Mouse (Mus musculus) hindbrain, embryonic 12.5 days (tissue): ENCODE measurements around the gene Hbb-bt. TPM values are rescaled to one million over a fixed set of nuclear protein-coding genes. Genes with fewer than 3 reads are reported as not detected.
"Not testable (repeated sequence)": the region's sequence is repeated elsewhere in the genome, so short reads cannot be mapped to it uniquely, and the experiment has no call there.

ENCODE experiments used
- ATAC-seq: fragments of 200-750 bp; cut with Nextera tagmentation; 2 replicates; pipeline ENCODE4 v1.8.0; 2017; ENCODE audit warnings: moderate TSS enrichment; ENCODE audit not compliant: low FRiP score
- H3K27ac ChIP-seq: fragments of 300-500 bp; sonication (generic); 2 replicates; pipeline ENCODE4 v1.5.1; 2016; ENCODE audit warnings: mild to moderate bottlenecking
- H3K27me3 ChIP-seq: fragments of 300-500 bp; sonication (generic); 2 replicates; pipeline ENCODE4 v1.6.1; 2016; ENCODE audit warnings: mild to moderate bottlenecking
- H3K36me3 ChIP-seq: fragments of 300-500 bp; sonication (generic); 2 replicates; pipeline ENCODE4 v1.6.1; 2016; ENCODE audit warnings: mild to moderate bottlenecking
- H3K4me1 ChIP-seq: fragments of 300-500 bp; sonication (generic); 2 replicates; pipeline ENCODE4 v1.6.1; 2016
- H3K4me2 ChIP-seq: fragments of 300-500 bp; sonication (generic); replicated peaks from 2 replicates; pipeline ENCODE4 v1.6.1; 2016; ENCODE audit warnings: mild to moderate bottlenecking
- H3K4me3 ChIP-seq: fragments of 300-500 bp; sonication (generic); 2 replicates; pipeline ENCODE4 v1.5.1; 2016; ENCODE audit warnings: mild to moderate bottlenecking
- H3K9ac ChIP-seq: fragments of 300-500 bp; sonication (generic); 2 replicates; pipeline ENCODE4 v1.6.1; 2016; ENCODE audit warnings: mild to moderate bottlenecking, moderate library complexity
- H3K9me3 ChIP-seq: fragments of 300-500 bp; sonication (generic); replicated peaks from 2 replicates; pipeline ENCODE4 v1.6.1; 2016; ENCODE audit warnings: mild to moderate bottlenecking
- WGBS: fragments of 180-500 bp; shearing (Covaris S2); methylation state at CpG from one replicate; pipeline ENCODE4 v1.1.7; 2016; 5-methylcytosine and 5-hydroxymethylcytosine counted together
- polyA plus RNA-seq: library from polyadenylated mRNA; unstranded; fragments of >200 nt; fragmentation: Nextera tagmentation; extraction: Ambion mirVana; gene quantifications from 2 replicates; pipeline ENCODE4 v1.2.1, GENCODE M21; 2016

Hbb-bt gene
- polyA plus RNA-seq, 1 experiment from 2014 or later, result 940 TPM

DNA sequence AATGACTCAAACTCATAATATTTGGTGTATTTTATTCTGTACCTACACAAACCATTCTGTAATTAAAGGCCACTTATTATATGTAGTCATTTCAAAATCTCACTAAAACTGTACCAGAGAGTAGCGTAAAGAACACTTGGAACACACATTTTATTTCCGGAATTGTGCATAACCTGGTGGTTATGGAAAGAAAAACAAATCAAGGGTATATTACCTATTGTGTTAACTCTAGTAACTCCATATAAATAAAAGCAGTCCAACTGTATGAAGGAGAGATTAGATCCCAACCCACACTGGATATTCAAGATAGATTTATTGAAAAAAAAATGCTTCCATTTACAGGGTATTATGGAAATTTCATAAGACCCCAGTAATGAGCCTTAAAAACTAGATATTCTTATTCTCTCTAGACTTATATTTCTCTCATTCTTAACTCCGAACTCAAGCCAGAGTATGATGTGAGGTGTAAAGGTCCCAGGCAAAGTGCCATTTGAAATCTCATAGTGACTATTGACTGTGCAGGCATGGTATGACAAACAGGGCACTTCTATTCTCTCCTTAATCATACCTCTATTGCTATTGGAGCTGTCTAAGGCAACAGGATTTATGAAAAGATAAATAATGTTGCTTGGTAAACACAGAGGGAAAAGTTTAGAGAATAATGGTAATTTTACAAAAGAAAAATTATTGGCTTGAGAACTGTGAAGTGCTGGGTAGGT is 11.9 kb upstream of the Hbb-bt start:
- no peak overlapping the region for H3K9ac ChIP-seq
- no peak overlapping the region for H3K4me2 ChIP-seq
- H3K9me3 ChIP-seq, result no peaks in the 10 kb centered on the region
- no peak overlapping the region for H3K4me3 ChIP-seq
- H3K27me3 ChIP-seq, result no peaks in the 10 kb centered on the region
- no peak for ATAC-seq
- H3K36me3 ChIP-seq, result no peaks in the 10 kb centered on the region
- WGBS, result 88% methylated on average over 3 of the region's 3 CpGs
- no peak overlapping the region for H3K27ac ChIP-seq
- no peaks in the 10 kb centered on the region for H3K4me1 ChIP-seq

DNA sequence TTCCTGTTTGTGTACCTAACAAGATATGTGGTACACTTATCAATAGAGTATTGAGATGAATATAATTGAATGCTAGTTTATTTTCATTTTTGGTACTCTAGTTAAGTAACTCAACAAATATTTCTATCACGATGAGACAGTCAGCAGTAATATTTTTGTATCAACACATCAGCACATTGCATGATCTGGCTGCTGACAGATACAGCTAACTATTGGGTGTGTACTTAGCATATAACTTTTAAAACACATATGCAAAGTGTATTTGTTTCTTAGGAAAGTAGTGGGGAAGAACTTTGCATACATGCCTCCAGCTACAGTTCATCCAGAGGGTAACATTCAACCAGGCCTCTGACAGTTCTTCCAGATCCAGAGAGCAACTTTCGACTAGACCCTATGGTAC is 10.8 kb upstream of the Hbb-bt start:
- no peak overlapping the region for H3K27ac ChIP-seq
- ATAC-seq, result no peak
- no peak overlapping the region for H3K4me2 ChIP-seq
- H3K9ac ChIP-seq, result no peak overlapping the region
- no peaks in the 10 kb centered on the region for H3K9me3 ChIP-seq
- 89% methylated on average over 2 of the region's 2 CpGs for WGBS
- no peak overlapping the region for H3K4me3 ChIP-seq
- H3K4me1 ChIP-seq, result no peaks in the 10 kb centered on the region
- H3K27me3 ChIP-seq, result no peaks in the 10 kb centered on the region
- no peaks in the 10 kb centered on the region for H3K36me3 ChIP-seq

DNA sequence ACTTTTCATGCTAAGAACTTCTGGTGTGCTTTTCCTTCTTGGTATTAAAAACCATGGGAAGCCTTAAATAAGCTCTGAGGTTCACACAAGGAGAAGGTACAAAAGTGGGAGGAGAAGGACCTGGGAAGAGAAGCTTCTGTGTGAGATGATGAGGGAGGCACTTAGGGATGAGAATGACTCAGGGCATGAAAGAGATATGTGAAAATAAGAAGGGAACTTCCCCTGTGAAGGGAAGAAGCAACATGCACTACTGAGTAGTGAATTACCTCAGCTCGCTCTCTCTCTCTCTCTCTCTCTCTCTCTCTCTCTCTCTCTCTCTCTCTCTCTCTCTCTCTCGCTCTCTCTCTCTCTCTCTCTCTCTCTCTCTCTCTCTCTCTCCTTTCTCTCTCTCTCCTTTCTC is 1.3 kb upstream of the Hbb-bt start:
- not testable (repeated sequence) for H3K4me2 ChIP-seq, H3K36me3 ChIP-seq, H3K27me3 ChIP-seq, H3K27ac ChIP-seq, ATAC-seq, H3K4me1 ChIP-seq, H3K9ac ChIP-seq, H3K9me3 ChIP-seq, H3K4me3 ChIP-seq
- WGBS, result no CpG with 5 or more reads among the region's 2 CpGs

DNA sequence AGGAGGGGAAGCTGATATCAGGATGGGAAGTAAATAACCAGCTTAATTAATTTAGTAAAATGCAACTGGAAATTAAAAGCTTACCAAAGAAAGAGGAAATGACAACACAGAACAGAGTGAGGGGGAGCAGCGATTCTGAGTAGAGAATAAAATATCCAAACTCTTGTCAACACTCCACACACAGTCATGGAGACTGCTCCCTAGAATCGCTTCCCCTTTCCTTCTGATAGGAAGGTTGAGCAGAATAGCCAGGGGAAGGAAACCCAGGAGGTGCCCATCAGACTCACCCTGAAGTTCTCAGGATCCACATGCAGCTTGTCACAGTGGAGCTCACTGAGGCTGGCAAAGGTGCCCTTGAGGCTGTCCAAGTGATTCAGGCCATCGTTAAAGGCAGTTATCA is 644 bp downstream of the Hbb-bt start:
- H3K4me3 ChIP-seq, H3K4me1 ChIP-seq, ATAC-seq, H3K9ac ChIP-seq, H3K36me3 ChIP-seq, H3K4me2 ChIP-seq, H3K9me3 ChIP-seq, H3K27me3 ChIP-seq, H3K27ac ChIP-seq: not testable (repeated sequence)
- no CpG with 5 or more reads among the region's 3 CpGs for WGBS

DNA sequence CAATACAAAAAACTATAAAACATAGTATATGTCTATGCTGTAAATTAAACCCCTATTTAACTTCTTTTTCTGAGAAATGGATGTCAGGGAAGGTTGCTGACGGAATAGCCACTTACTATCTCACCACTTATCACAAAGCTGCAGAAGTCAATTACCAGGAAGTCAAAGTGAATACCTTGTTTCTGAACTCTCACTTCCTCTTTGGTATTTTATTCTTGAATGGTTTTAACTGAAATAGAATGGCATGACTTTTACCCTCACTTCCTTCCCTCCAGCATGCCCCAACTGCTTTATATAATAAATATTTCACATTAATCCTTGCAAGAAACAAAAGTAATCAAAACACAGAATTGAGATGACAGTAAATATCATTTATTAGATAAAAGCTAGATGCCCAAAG is 1.6 kb downstream of the Hbb-bt start:
- H3K27ac ChIP-seq, result no peak overlapping the region
- no peaks in the 10 kb centered on the region for H3K9me3 ChIP-seq
- H3K4me2 ChIP-seq, result no peak overlapping the region
- no peaks in the 10 kb centered on the region for H3K4me1 ChIP-seq
- H3K4me3 ChIP-seq, result no peak overlapping the region
- no peaks in the 10 kb centered on the region for H3K27me3 ChIP-seq
- no peak overlapping the region for H3K9ac ChIP-seq
- H3K36me3 ChIP-seq, result no peaks in the 10 kb centered on the region
- ATAC-seq, result no peak
- WGBS, result 78% methylated on average over 1 of the region's 1 CpGs

DNA sequence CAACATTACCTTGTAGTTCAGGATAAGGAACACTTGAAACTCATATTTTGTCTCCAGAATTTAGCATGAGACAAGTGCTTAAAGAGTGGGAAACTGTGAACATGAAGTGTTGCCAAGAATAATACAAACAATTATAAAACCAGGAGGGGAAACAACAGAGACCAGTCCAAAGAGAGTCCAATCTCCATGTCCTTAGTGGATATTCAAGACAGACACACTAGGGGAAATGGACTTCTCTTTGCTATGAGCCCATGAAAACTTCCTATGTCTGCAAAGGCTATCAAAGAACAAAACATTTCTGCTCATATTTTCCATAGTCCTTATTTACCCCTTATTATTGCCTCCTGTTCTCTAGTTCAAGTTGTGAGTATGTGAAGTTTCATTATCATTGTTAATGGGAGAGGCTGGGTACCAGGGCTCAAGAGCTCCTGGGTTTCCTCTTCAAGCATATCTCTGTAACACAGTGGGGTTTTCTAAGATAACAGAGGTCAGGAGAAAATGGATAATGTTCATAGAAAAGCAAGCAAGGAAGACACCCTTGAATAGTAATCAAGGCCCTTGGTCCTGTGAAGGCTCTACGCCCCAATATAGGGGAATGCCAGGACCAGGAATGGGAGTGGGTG is 2.5 kb downstream of the Hbb-bt start:
- no peaks in the 10 kb centered on the region for H3K9me3 ChIP-seq
- no peaks in the 10 kb centered on the region for H3K27me3 ChIP-seq
- H3K27ac ChIP-seq, result no peak overlapping the region
- H3K4me1 ChIP-seq, result no peaks in the 10 kb centered on the region
- H3K4me2 ChIP-seq, result no peak overlapping the region
- no peak for ATAC-seq
- H3K36me3 ChIP-seq, result no peaks in the 10 kb centered on the region
- WGBS, result 100% methylated on average over 1 of the region's 1 CpGs
- no peak overlapping the region for H3K9ac ChIP-seq
- H3K4me3 ChIP-seq, result no peak overlapping the region

DNA sequence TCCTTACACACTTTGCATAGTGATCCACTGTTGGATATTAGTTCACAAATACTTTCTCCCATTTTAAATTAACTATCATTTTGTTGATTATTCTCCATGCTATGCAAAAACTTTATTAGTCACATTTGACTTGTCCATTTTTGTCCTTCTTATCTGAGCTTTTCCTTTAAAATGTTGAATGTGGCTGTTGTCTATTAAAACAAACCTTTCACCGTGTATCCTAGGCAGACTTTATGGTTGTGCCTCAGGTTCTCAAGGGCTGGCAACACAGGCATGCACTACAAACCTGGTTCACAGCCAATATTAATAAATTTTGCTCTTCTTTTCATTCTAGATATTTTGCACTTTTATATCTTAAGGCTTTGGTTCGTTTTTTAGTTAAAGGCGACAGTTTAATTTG is 3.0 kb downstream of the Hbb-bt start:
- Histone ChIP-seq H3K4me2 (no peak overlapping the region), H3K4me1 (no peaks in the 10 kb centered on the region), H3K36me3 (no peaks in the 10 kb centered on the region), H3K9ac (no peak overlapping the region), H3K27ac (no peak overlapping the region), H3K9me3 (no peaks in the 10 kb centered on the region), H3K4me3 (no peak overlapping the region), H3K27me3 (no peaks in the 10 kb centered on the region)
- ATAC-seq, result no peak
- 90% methylated on average over 3 of the region's 3 CpGs for WGBS

DNA sequence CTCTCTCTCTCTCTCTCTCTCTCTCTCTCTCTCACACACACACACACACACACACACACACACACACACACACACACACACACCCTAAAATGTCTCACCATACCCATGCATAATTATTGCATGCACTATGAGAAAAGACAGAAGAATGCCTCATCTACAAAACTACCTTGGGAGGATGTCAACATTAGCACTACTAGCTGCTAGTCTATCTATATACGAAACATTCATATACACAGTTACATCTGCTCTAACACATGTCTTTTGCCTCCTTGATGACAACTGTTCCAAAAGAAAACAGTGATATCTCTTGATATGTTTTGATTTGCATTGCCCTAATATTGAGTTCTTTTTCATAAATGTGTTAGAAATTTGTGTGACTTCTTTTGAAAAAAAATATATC is 3.5 kb downstream of the Hbb-bt start:
- Histone ChIP-seq H3K9ac (no peak overlapping the region), H3K27ac (no peak overlapping the region), H3K9me3 (no peaks in the 10 kb centered on the region), H3K4me1 (no peaks in the 10 kb centered on the region), H3K4me3 (no peak overlapping the region), H3K36me3 (no peaks in the 10 kb centered on the region), H3K27me3 (no peaks in the 10 kb centered on the region), H3K4me2 (no peak overlapping the region)
- WGBS, result 78% methylated on average over 1 of the region's 1 CpGs
- no peak for ATAC-seq

DNA sequence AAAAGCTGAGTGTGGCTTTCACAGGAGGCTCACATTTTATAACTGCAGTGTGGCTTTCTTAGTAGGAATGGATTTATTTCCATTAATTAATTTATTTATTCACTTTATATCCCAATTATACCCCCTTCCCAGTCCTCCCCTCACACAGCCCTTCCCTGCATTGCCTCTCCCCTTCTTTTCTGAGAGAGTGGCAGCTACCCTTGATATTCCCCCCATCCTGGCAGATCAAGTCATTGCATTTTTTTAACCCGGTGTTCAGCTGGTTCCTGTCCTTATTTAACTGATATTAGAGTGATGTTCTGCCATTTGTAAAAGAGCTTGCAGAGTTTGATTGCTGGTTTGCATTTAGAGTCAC is 4.0 kb downstream of the Hbb-bt start:
- no peaks in the 10 kb centered on the region for H3K36me3 ChIP-seq
- no peak overlapping the region for H3K27ac ChIP-seq
- no peak overlapping the region for H3K9ac ChIP-seq
- no peaks in the 10 kb centered on the region for H3K9me3 ChIP-seq
- no peak for ATAC-seq
- WGBS, result 84% methylated on average over 1 of the region's 1 CpGs
- no peaks in the 10 kb centered on the region for H3K27me3 ChIP-seq
- H3K4me3 ChIP-seq, result no peak overlapping the region
- no peaks in the 10 kb centered on the region for H3K4me1 ChIP-seq
- no peak overlapping the region for H3K4me2 ChIP-seq

DNA sequence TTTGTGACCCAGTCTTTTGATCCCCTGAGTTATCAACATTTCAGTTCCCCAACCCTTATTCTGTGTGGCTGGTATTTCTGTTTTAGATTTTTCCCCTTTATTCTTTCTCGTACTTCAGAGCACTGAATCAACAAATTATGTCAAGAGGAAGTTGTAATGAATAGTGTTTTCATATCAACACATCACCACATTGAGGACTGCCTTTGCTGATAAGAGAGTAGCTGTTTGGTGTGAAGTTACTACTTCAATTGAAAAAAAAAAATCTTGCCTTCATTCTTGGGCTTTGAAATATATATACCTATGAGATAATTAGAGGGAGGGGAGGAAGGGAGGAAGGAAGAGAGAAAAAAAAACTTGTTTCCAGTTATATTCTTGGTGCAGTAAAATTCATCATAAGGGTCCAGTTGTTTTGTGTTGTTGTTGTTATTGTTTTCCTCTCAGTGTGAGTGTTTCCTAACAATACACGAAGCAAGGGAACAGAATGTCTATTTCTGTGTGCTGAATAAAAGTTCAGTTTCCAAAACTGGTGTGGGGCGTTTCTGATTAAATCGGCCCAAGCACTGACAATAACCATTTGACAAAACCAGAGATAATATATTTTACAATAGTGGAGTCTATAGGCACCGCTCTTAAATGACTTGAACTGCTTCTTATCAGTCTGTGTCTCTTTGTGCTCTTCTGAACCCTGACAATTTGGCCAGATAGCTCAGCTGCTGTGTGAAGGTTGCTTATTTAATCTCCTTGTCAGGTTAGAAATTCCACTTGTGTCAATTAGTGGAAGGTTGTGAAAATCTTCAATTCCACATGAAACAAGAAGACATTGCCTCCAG is 4.6 kb downstream of the Hbb-bt start:
- Histone ChIP-seq H3K27ac (no peak overlapping the region), H3K4me3 (no peak overlapping the region), H3K27me3 (no peaks in the 10 kb centered on the region), H3K36me3 (no peaks in the 10 kb centered on the region), H3K4me1 (no peaks in the 10 kb centered on the region), H3K9ac (no peak overlapping the region), H3K4me2 (no peak overlapping the region), H3K9me3 (no peaks in the 10 kb centered on the region)
- ATAC-seq, result no peak
- 72% methylated on average over 5 of the region's 5 CpGs for WGBS

DNA sequence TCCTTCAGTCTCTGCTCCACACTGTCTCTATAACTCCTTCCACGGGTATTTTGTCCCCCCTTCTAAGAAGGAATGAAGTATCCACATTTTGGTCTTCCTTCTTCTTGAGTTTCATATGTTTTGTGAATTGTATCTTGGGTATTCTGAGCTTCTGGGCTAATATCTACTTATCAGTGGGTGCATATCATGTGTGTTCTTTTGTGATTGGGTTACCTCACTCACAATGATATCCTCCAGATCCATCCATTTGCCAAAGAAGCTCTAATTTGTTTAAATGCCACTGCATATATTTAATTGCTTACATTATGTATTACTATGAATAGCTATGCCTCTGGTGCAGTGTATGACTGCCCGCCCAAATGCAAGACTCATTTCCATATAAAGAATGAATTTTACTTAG is 5.7 kb downstream of the Hbb-bt start:
- H3K36me3 ChIP-seq, H3K27me3 ChIP-seq, H3K9me3 ChIP-seq, ATAC-seq, H3K27ac ChIP-seq, H3K4me1 ChIP-seq, H3K4me3 ChIP-seq, H3K9ac ChIP-seq, H3K4me2 ChIP-seq: not testable (repeated sequence)
- WGBS, result 91% methylated on average over 2 of the region's 2 CpGs

DNA sequence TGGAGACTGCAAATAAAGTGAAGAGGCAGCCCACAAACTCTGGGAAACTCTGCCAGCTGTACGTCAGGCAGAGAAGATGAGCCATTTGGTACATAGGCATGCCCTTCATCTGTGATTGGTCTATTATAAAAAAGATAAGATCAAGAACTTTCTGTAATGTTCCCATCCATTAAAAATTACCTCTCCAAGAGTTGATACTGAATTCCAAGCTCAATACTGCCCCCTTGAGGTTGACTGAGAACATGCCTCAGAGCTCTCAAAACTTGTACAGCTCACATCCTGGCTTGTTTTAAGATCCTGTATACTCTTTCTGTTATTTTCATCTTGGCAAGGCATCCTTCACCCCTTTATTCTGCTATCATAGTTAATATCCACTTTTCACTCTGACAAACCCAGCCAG is 6.9 kb downstream of the Hbb-bt start:
- no peaks in the 10 kb centered on the region for H3K27me3 ChIP-seq
- WGBS, result 71% methylated on average over 1 of the region's 1 CpGs

More for the DNA sequence above, 6.9 kb downstream of the Hbb-bt start:
- Histone ChIP-seq H3K36me3 (no peaks in the 10 kb centered on the region), H3K9ac (no peak overlapping the region), H3K4me2 (no peak overlapping the region), H3K9me3 (no peaks in the 10 kb centered on the region), H3K27ac (no peak overlapping the region), H3K4me1 (no peaks in the 10 kb centered on the region), H3K4me3 (no peak overlapping the region)
- no peak for ATAC-seq
